Mouse (Mus musculus) spleen, adult 2 months (tissue): ENCODE measurements around the gene Pbrm1. TPM values are rescaled to one million over a fixed set of nuclear protein-coding genes. Genes with fewer than 3 reads are reported as not detected.

ENCODE experiments used
- DNase-seq, 2 experiments: peaks; one replicate each; pipeline versions ENCODE4 v3.0.0 to v3.0.0-alpha.2; 2012 to 2021; ENCODE audit warnings: low spot score in 2 of 2, low read depth in 1 of 2
- H3K27ac ChIP-seq: fragments of 200-500 bp; 2 replicates; pipeline ENCODE4 v1.5.1; 2012; ENCODE audit warnings: low read length, inconsistent platforms; ENCODE audit not compliant: insufficient read depth
- H3K27me3 ChIP-seq: fragments of 200-500 bp; 2 replicates; pipeline ENCODE4 v1.6.1; 2012; ENCODE audit warnings: mild to moderate bottlenecking, moderate library complexity, low read length, inconsistent platforms; ENCODE audit not compliant: control insufficient read depth, insufficient read depth
- H3K36me3 ChIP-seq: fragments of 200-500 bp; 2 replicates; pipeline ENCODE4 v1.6.1; 2012; ENCODE audit warnings: mild to moderate bottlenecking, low read length, inconsistent platforms; ENCODE audit not compliant: control insufficient read depth, insufficient read depth
- H3K4me1 ChIP-seq: fragments of 200-500 bp; 2 replicates; pipeline ENCODE4 v1.6.1; 2011; ENCODE audit warnings: inconsistent platforms; ENCODE audit not compliant: control insufficient read depth, insufficient read depth, insufficient read length
- H3K4me3 ChIP-seq: fragments of 200-500 bp; 2 replicates; pipeline ENCODE4 v1.5.1; 2011; ENCODE audit warnings: mild to moderate bottlenecking, inconsistent platforms; ENCODE audit not compliant: insufficient read depth, insufficient read length; ENCODE audit errors: extremely low read depth
- CTCF ChIP-seq: fragments of 200-500 bp; IDR thresholded peaks from 2 replicates; pipeline ENCODE4 v1.5.1; 2011; ENCODE audit warnings: mild to moderate bottlenecking, inconsistent platforms; ENCODE audit not compliant: insufficient read depth, insufficient read length, insufficient replicate concordance; ENCODE audit errors: extremely low read depth
- POLR2A ChIP-seq: fragments of 200-500 bp; IDR thresholded peaks from 2 replicates; pipeline ENCODE4 v1.6.1; 2011; ENCODE audit warnings: low read depth, low read length, inconsistent platforms
- whole genome bisulfite sequencing: fragments of 180-500 bp; shearing (Covaris S2); methylation state at CpG from one replicate; pipeline ENCODE4 v1.1.7; 2018; 5-methylcytosine and 5-hydroxymethylcytosine counted together
- polyA plus RNA-seq: library from polyadenylated mRNA; depleted of rRNA; stranded (reverse); fragments of >200 nt; gene quantifications from 2 replicates; pipeline ENCODE4 v1.2.3, GENCODE M21; 2012

Gene Pbrm1
- polyA plus RNA-seq, 1 experiment, result 9.2 TPM

- H3K36me3 ChIP-seq, result peaks cover 13% of the 10 kb centered on the region
- WGBS, result 95% methylated on average over 4 of the region's 4 CpGs
- TF ChIP-seq CTCF (no peak), POLR2A (no peak)
- no peak overlapping the region for H3K27ac ChIP-seq
- H3K4me1 ChIP-seq, result no peaks in the 10 kb centered on the region
- DNase-seq, result no peak
- H3K4me3 ChIP-seq, result no peak overlapping the region
- no peaks in the 10 kb centered on the region for H3K27me3 ChIP-seq
Measured at GRCm38 (mm10) chr14:31069086-31069733, 50.3 kb downstream of the Pbrm1 start.

GRCm38 (mm10) chr14:31078597-31079208 lies 59.8 kb downstream of the Pbrm1 start:
- no peak for DNase-seq
- WGBS, result 99% methylated on average over 3 of the region's 3 CpGs
- no peaks in the 10 kb centered on the region for H3K27me3 ChIP-seq
- peaks cover 26% of the 10 kb centered on the region for H3K36me3 ChIP-seq
- TF ChIP-seq CTCF, result no peak
- TF ChIP-seq POLR2A, result no peak
- H3K4me1 ChIP-seq, result no peaks in the 10 kb centered on the region
- H3K27ac ChIP-seq, result no peak overlapping the region
- no peak overlapping the region for H3K4me3 ChIP-seq

GRCm38 (mm10) chr14:31079313-31080028 lies 60.5 kb downstream of the Pbrm1 start:
- no peak for TF ChIP-seq POLR2A
- TF ChIP-seq CTCF, result no peak
- no peak for DNase-seq
- no peaks in the 10 kb centered on the region for H3K27me3 ChIP-seq
- peaks cover 26% of the 10 kb centered on the region for H3K36me3 ChIP-seq
- H3K27ac ChIP-seq, result no peak overlapping the region
- H3K4me1 ChIP-seq, result no peaks in the 10 kb centered on the region
- H3K4me3 ChIP-seq, result no peak overlapping the region
- WGBS, result 77% methylated on average over 3 of the region's 3 CpGs

GRCm38 (mm10) chr14:31081147-31081546 lies 62.2 kb downstream of the Pbrm1 start:
- Histone ChIP-seq H3K27ac (no peak overlapping the region), H3K4me3 (no peak overlapping the region), H3K27me3 (no peaks in the 10 kb centered on the region), H3K36me3 (peaks cover 23% of the 10 kb centered on the region), H3K4me1 (no peaks in the 10 kb centered on the region)
- TF ChIP-seq POLR2A (no peak), CTCF (no peak)
- DNase-seq, result no peak

- H3K4me3 ChIP-seq, result no peak overlapping the region
- TF ChIP-seq POLR2A (no peak), CTCF (no peak)
- WGBS, result 93% methylated on average over 6 of the region's 6 CpGs
Measured at GRCm38 (mm10) chr14:31087433-31087832, 68.5 kb downstream of the Pbrm1 start.

GRCm38 (mm10) chr14:31088515-31088914 lies 69.6 kb downstream of the Pbrm1 start:
- DNase-seq, result no peak
- H3K36me3 ChIP-seq, result peaks cover 23% of the 10 kb centered on the region
- no peak overlapping the region for H3K27ac ChIP-seq
- TF ChIP-seq POLR2A (no peak), CTCF (no peak)
- H3K27me3 ChIP-seq, result no peaks in the 10 kb centered on the region
- H3K4me1 ChIP-seq, result no peaks in the 10 kb centered on the region
- 98% methylated on average over 2 of the region's 2 CpGs for WGBS
- H3K4me3 ChIP-seq, result no peak overlapping the region

More at GRCm38 (mm10) chr14:31087433-31087832, 68.5 kb downstream of the Pbrm1 start:
- Histone ChIP-seq H3K36me3 (peaks cover 26% of the 10 kb centered on the region), H3K27ac (no peak overlapping the region), H3K4me1 (no peaks in the 10 kb centered on the region), H3K27me3 (no peaks in the 10 kb centered on the region)
- DNase-seq, result no peak

GRCm38 (mm10) chr14:31089918-31090317 lies 71.0 kb downstream of the Pbrm1 start:
- no peak overlapping the region for H3K4me3 ChIP-seq
- H3K27me3 ChIP-seq, result no peaks in the 10 kb centered on the region
- H3K4me1 ChIP-seq, result no peaks in the 10 kb centered on the region
- peaks cover 19% of the 10 kb centered on the region for H3K36me3 ChIP-seq
- TF ChIP-seq CTCF (no peak), POLR2A (no peak)
- no peak for DNase-seq
- 82% methylated on average over 1 of the region's 1 CpGs for WGBS
- no peak overlapping the region for H3K27ac ChIP-seq
